Mouse (Mus musculus) gastrocnemius, postnatal 36 days (tissue): ENCODE results near the gene Hnrnpll. TPM values are rescaled to one million over a fixed set of nuclear protein-coding genes. Genes with fewer than 3 reads are reported as not detected.
"Not testable (repeated sequence)": the region's sequence is repeated elsewhere in the genome, so short reads cannot be mapped to it uniquely, and the experiment has no call there.

ENCODE experiments used
- DNase-seq, 2 experiments: peaks; one replicate each; pipeline ENCODE4 v3.0.0; 2022
- intact Hi-C: fragments of 180-260 bp; cut with DNase I; formaldehyde crosslinking; loops from one replicate; pipeline ENCODE4 v1.15.1; 2025
- total RNA-seq, 2 experiments: library from RNA; stranded (reverse); gene quantifications; 2 replicates each; pipeline ENCODE4 v1.2.3; 2021

The Hnrnpll gene
- total RNA-seq, 2 experiments from 2014 or later = 12.6 to 14.9 TPM

- intact Hi-C loops = loop anchor here (5.0 to 10.0 kb wide), 3 partner anchors 148 to 655 kb away; partner anchors contain the start of gene Cdc42ep3
- DNase-seq = no peak
Observed at GRCm38 (mm10) chr17:80009926-80010325, 52.2 kb downstream of the Hnrnpll start.

- no peak for DNase-seq
Observed at GRCm38 (mm10) chr17:80008847-80009246, 53.3 kb downstream of the Hnrnpll start.

GRCm38 (mm10) chr17:80004345-80005239 lies 57.5 kb downstream of the Hnrnpll start:
- DNase-seq = peak; percentile 41 to 59
- intact Hi-C loops = loop anchor here (5.0 to 10.0 kb wide), 3 partner anchors 107 to 310 kb away; partner anchors contain the start of gene Atl2

More at GRCm38 (mm10) chr17:80008847-80009246, 53.3 kb downstream of the Hnrnpll start:
- intact Hi-C loops = loop anchor here (5.0 to 10.0 kb wide), 2 partner anchors 147 to 314 kb away; no protein-coding TSS in a partner anchor

GRCm38 (mm10) chr17:80003851-80004250 lies 58.3 kb downstream of the Hnrnpll start:
- not testable (repeated sequence) for DNase-seq
- intact Hi-C loops = loop anchor here (5.0 to 10.0 kb wide), 2 partner anchors 107 to 309 kb away; partner anchors contain the start of gene Atl2

- intact Hi-C loops = loop anchor here (5.0 to 10.0 kb wide), 2 partner anchors 105 to 308 kb away; partner anchors contain the start of gene Atl2
- DNase-seq = peak; percentile 52 to 75
Observed at GRCm38 (mm10) chr17:80002385-80002852, 59.7 kb downstream of the Hnrnpll start.

- intact Hi-C loops = loop anchor here (5.0 to 10.0 kb wide), 2 partner anchors 102 to 305 kb away; partner anchors contain the start of gene Atl2
- no peak for DNase-seq
Observed at GRCm38 (mm10) chr17:79999631-80000030, 62.5 kb downstream of the Hnrnpll start.

- intact Hi-C loops = no loop called here
- DNase-seq = peak in 1 of 2 experiments; percentile 33
Observed at GRCm38 (mm10) chr17:79998986-79999385, 63.1 kb downstream of the Hnrnpll start.

GRCm38 (mm10) chr17:79995091-79995691 lies 66.9 kb downstream of the Hnrnpll start:
- intact Hi-C loops = no loop called here
- DNase-seq = peak; percentile 47 to 62

- intact Hi-C loops = no loop called here
- DNase-seq = no peak
Observed at GRCm38 (mm10) chr17:79992114-79992513, 70.0 kb downstream of the Hnrnpll start.

- peak; percentile 48 to 59 for DNase-seq
- intact Hi-C loops = loop anchor here (1.0 kb wide), 1 partner anchor 14 kb away; no protein-coding TSS in a partner anchor
Observed at GRCm38 (mm10) chr17:79991166-79991958, 70.8 kb downstream of the Hnrnpll start.

GRCm38 (mm10) chr17:79990161-79990560 lies 72.0 kb downstream of the Hnrnpll start:
- intact Hi-C loops = no loop called here
- DNase-seq = peak; percentile 15 to 26

- DNase-seq = no peak
- intact Hi-C loops = no loop called here
Observed at GRCm38 (mm10) chr17:79984450-79984849, 77.7 kb downstream of the Hnrnpll start.

GRCm38 (mm10) chr17:79982955-79983529 lies 79.1 kb downstream of the Hnrnpll start:
- intact Hi-C loops = no loop called here
- DNase-seq = no peak

GRCm38 (mm10) chr17:79982548-79982947 lies 79.6 kb downstream of the Hnrnpll start:
- intact Hi-C loops = no loop called here

GRCm38 (mm10) chr17:79981758-79982481 lies 80.2 kb downstream of the Hnrnpll start:
- intact Hi-C loops = no loop called here
- DNase-seq = no peak

More at GRCm38 (mm10) chr17:79982548-79982947, 79.6 kb downstream of the Hnrnpll start:
- DNase-seq = no peak

GRCm38 (mm10) chr17:79981348-79981747 lies 80.8 kb downstream of the Hnrnpll start:
- no peak for DNase-seq
- intact Hi-C loops = no loop called here

GRCm38 (mm10) chr17:79980421-79981120 lies 81.6 kb downstream of the Hnrnpll start:
- DNase-seq = no peak
- intact Hi-C loops = no loop called here
